ENCODE assay signal across 8 mouse cellular contexts in genomic region chr11:21993597-21994376, GRCm38 (mm10). TPM values are rescaled to one million over a fixed set of nuclear protein-coding genes. Genes with fewer than 3 reads are reported as not detected.
DNase-seq lines count a peak whose midpoint lies in the region; ATAC-seq and TF ChIP-seq lines count a peak whose summit lies in the region.

No protein-coding gene starts in this region.

- H3K79me2 ChIP-seq in heart, adult 2 months (replicated peaks; ENCODE audit: control insufficient read depth, insufficient read depth, low read length): no peaks in the 10 kb centered on the region

- WGBS in heart, adult 2 months: 2% methylated on average over 47 of the region's 47 CpGs
- WGBS in kidney, adult 2 months: 4% methylated on average over 47 of the region's 47 CpGs
- 3% methylated on average over 39 of the region's 47 CpGs for WGBS in stomach, postnatal 0 days
- 7% methylated on average over 47 of the region's 47 CpGs for WGBS in thymus, adult 2 months

- no peak for TF ChIP-seq POLR2A in heart, adult 2 months (IDR thresholded peaks at IDR 0.05; ENCODE audit: insufficient read depth, low read depth, low read length)
- TF ChIP-seq POLR2A in kidney, adult 2 months (IDR thresholded peaks at IDR 0.05; ENCODE audit: low read depth, low read length): no peak
- no peak for TF ChIP-seq POLR2A in thymus, adult 2 months (IDR thresholded peaks at IDR 0.05; ENCODE audit: control insufficient read depth, extremely low read depth, insufficient read depth, low read length, poor library complexity)

- H3K36me3 ChIP-seq in heart, adult 2 months (ENCODE audit: control insufficient read depth, insufficient read depth, low read length): no peaks in the 10 kb centered on the region
- H3K36me3 ChIP-seq in kidney, adult 2 months (ENCODE audit: control insufficient read depth, insufficient read depth, low read length): no peaks in the 10 kb centered on the region
- no peaks in the 10 kb centered on the region for H3K36me3 ChIP-seq in stomach, postnatal 0 days (ENCODE audit: control insufficient read depth, insufficient read depth, low read length)
- H3K36me3 ChIP-seq in thymus, adult 2 months (ENCODE audit: control insufficient read depth, insufficient read depth, low read length): no peaks in the 10 kb centered on the region

- no peak overlapping the region for H3K4me3 ChIP-seq in heart, adult 2 months
- no peak overlapping the region for H3K4me3 ChIP-seq in kidney, adult 2 months (ENCODE audit: insufficient read depth, low read depth, low read length)
- 0 out of 2 replicates have a peak overlapping the region, but pooled peaks have one; percentile 8 for H3K4me3 ChIP-seq in stomach, postnatal 0 days (ENCODE audit: low read depth, low read length)
- no peak overlapping the region for H3K4me3 ChIP-seq in thymus, adult 2 months (ENCODE audit: control insufficient read depth, insufficient read depth, low read length)

- peak; percentile 56 for DNase-seq in ovary, postnatal 10 days (ENCODE audit: low spot score)
- no peak for DNase-seq in ovary, adult 18-20 months (ENCODE audit: low spot score)
- DNase-seq in cerebellum, postnatal 14 days: peak; percentile 55 to 64
- DNase-seq in heart, adult 2 months: peak; percentile 55 to 70
- peak; percentile 50 for DNase-seq in kidney, adult 2 months
- peak; percentile 16 for DNase-seq in lung, postnatal 10 days
- DNase-seq in stomach, postnatal 0 days (ENCODE audit: low spot score): peak; percentile 50
- DNase-seq in thymus, adult 2 months: no peak

- TF ChIP-seq CTCF in heart, adult 2 months (IDR thresholded peaks at IDR 0.05): no peak
- no peak for TF ChIP-seq CTCF in kidney, adult 2 months (conservative IDR thresholded peaks at IDR 0.05; ENCODE audit: insufficient read depth, insufficient read length, low read depth, low read length)
- TF ChIP-seq CTCF in stomach, postnatal 0 days (IDR thresholded peaks at IDR 0.05; ENCODE audit: low read depth): no peak
- no peak for TF ChIP-seq CTCF in thymus, adult 2 months (IDR thresholded peaks at IDR 0.05; ENCODE audit: borderline replicate concordance, control insufficient read depth, extremely low read depth, insufficient read depth, low read length, poor library complexity)

- TF ChIP-seq EP300 in heart, adult 2 months (IDR thresholded peaks at IDR 0.05; ENCODE audit: insufficient read depth, low read depth, low read length): no peak
- TF ChIP-seq EP300 in stomach, postnatal 0 days (optimal IDR thresholded peaks at IDR 0.05): no peak

- intact Hi-C loops in heart, adult 2 months (cut with DNase I): loop anchor here (1.0 to 10.0 kb wide), 2 partner anchors 9 to 211 kb away; partner anchors contain the start of gene Otx1

- peaks cover 50% of the 10 kb centered on the region for H3K27me3 ChIP-seq in heart, adult 2 months (ENCODE audit: control insufficient read depth, insufficient read depth, low read length)
- peaks cover 21% of the 10 kb centered on the region for H3K27me3 ChIP-seq in kidney, adult 2 months (replicated peaks; ENCODE audit: control insufficient read depth, insufficient read depth, low read length)
- H3K27me3 ChIP-seq in stomach, postnatal 0 days (ENCODE audit: control insufficient read depth, insufficient read depth, low read length): peaks cover 19% of the 10 kb centered on the region
- peaks cover 44% of the 10 kb centered on the region for H3K27me3 ChIP-seq in thymus, adult 2 months (ENCODE audit: control insufficient read depth, insufficient read depth, low read length)

- no peak; the same call in 1 of the 2 replicates for ATAC-seq in stomach, postnatal 0 days (ENCODE audit: low FRiP score, low TSS enrichment)

- no peak overlapping the region for H3K4me2 ChIP-seq in stomach, postnatal 0 days (replicated peaks; ENCODE audit: low read depth)

- H3K4me1 ChIP-seq in heart, adult 2 months (ENCODE audit: control insufficient read depth, insufficient read depth, low read length): peaks cover 1% of the 10 kb centered on the region; the same call in 1 of the 2 replicates
- H3K4me1 ChIP-seq in kidney, adult 2 months (ENCODE audit: control insufficient read depth, insufficient read depth, low read length): no peaks in the 10 kb centered on the region
- H3K4me1 ChIP-seq in stomach, postnatal 0 days (replicated peaks; ENCODE audit: control insufficient read depth, insufficient read depth): no peaks in the 10 kb centered on the region; the same call in 1 of the 2 replicates
- H3K4me1 ChIP-seq in thymus, adult 2 months (replicated peaks; ENCODE audit: control insufficient read depth, insufficient read depth, low read length): no peaks in the 10 kb centered on the region

- H3K9me3 ChIP-seq in stomach, postnatal 0 days (ENCODE audit: control insufficient read depth, low read length): no peaks in the 10 kb centered on the region

- no peak overlapping the region for H3K27ac ChIP-seq in heart, adult 2 months
- H3K27ac ChIP-seq in kidney, adult 2 months (ENCODE audit: insufficient read depth, low read depth, low read length): no peak overlapping the region
- no peak overlapping the region for H3K27ac ChIP-seq in stomach, postnatal 0 days (replicated peaks)
- H3K27ac ChIP-seq in thymus, adult 2 months (ENCODE audit: control insufficient read depth, insufficient read depth, low read length): no peak overlapping the region

- H3K9ac ChIP-seq in heart, adult 2 months (ENCODE audit: low read depth, low read length): no peak overlapping the region
- H3K9ac ChIP-seq in stomach, postnatal 0 days (ENCODE audit: low read length): no peak overlapping the region

RNA-seq across cellular contexts. Expression of gene Otx1, which starts 8.9 kb away (rescaled TPM):
- total RNA-seq in heart, adult 2 months (2021): not detected
- 0.06 and 0.66 TPM in 2 replicates for polyA plus RNA-seq in heart, adult 2 months (2012; rRNA removed)
- polyA plus RNA-seq in kidney, adult 2 months (2012; rRNA removed): not detected in 2 replicates
- 0.02 TPM in 1 of 2 replicates, not detected in the other for polyA plus RNA-seq in stomach, postnatal 0 days (2015; fragmentation: Nextera tagmentation; extraction: Ambion mirVana)
- polyA plus RNA-seq in thymus, adult 2 months (2012; rRNA removed): 0.03 and 0.09 TPM in 2 replicates

Comparison
In these comparisons a context has a peak if more than half of its experiments do, and no peak if none do; other contexts are left out.
1. DNase-seq: peak in ovary, postnatal 10 days (single experiment), cerebellum, postnatal 14 days (2 of 2), heart, adult 2 months (2 of 2), kidney, adult 2 months (single experiment), lung, postnatal 10 days (single experiment) and stomach, postnatal 0 days (single experiment); none in ovary, adult 18-20 months (single experiment) and thymus, adult 2 months (single experiment).